Mouse (Mus musculus): ENCODE results near the gene Crb2. TPM values are rescaled to one million over a fixed set of nuclear protein-coding genes. Genes with fewer than 3 reads are reported as not detected.

The Crb2 gene
- polyA plus RNA-seq, 1 experiment from 2014 or later: 2.1 TPM

DNA sequence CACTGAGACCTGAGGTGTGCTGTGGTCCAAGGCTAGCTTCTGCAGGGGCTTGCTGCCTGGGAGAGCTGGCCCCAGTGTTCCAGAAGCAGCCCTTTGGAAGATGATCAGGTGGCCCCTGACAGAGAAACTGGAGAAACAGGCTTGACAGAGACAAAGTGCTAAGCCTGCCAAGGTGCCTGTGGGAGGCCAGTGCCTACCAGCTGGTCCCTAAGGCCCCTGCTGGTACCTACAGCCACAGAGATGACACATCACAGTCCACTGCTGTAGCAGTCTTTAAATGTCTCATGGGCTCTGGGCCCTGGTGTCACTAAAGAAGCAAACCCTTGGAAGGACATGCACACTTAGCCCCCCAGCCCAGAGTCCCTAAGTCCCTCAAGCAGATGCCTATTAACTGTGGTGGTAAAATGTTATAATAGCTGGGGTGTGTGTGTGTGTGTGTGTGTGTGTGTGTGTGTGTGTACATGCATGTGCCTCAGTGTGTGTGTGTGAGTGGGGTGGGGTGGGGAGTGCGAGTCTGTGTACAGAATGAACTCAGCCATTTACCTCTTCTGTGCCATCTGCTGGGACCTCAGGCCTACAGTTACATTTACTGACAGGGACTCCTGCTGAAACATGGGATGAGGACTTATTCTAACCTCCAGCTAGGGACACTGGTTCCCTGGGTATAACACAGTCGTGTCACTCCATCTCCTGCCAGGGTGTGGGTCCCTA is 19.7 kb upstream of the Crb2 start:
- 74% methylated on average over 2 of the region's 2 CpGs for WGBS
- Histone ChIP-seq H3K9ac (no peak overlapping the region), H3K9me3 (no peaks in the 10 kb centered on the region), H3K27me3 (replicated peaks) (0 out of 2 replicates have a peak, but pooled peaks cover 2% of the 10 kb centered on the region), H3K4me1 (replicated peaks) (peaks cover 18% of the 10 kb centered on the region; the same call in 1 of the 2 replicates), H3K36me3 (no peaks in the 10 kb centered on the region), H3K4me2 (replicated peaks) (no peak overlapping the region), H3K4me3 (replicated peaks) (no peak overlapping the region), H3K27ac (no peak overlapping the region)
- peak; percentile 39; the same call in 1 of the 2 replicates for ATAC-seq

- no peak for ATAC-seq
- 80% methylated on average over 5 of the region's 5 CpGs for WGBS
- Histone ChIP-seq H3K27ac (no peak overlapping the region), H3K9ac (no peak overlapping the region), H3K4me1 (replicated peaks) (peaks cover 18% of the 10 kb centered on the region; the same call in 1 of the 2 replicates), H3K4me2 (replicated peaks) (no peak overlapping the region), H3K36me3 (no peaks in the 10 kb centered on the region), H3K27me3 (replicated peaks) (0 out of 2 replicates have a peak, but pooled peaks cover 2% of the 10 kb centered on the region), H3K4me3 (replicated peaks) (no peak overlapping the region), H3K9me3 (no peaks in the 10 kb centered on the region)
These were observed 19.0 kb upstream of the Crb2 start for GRCm38 (mm10) chr2:37757016-37757415.

DNA sequence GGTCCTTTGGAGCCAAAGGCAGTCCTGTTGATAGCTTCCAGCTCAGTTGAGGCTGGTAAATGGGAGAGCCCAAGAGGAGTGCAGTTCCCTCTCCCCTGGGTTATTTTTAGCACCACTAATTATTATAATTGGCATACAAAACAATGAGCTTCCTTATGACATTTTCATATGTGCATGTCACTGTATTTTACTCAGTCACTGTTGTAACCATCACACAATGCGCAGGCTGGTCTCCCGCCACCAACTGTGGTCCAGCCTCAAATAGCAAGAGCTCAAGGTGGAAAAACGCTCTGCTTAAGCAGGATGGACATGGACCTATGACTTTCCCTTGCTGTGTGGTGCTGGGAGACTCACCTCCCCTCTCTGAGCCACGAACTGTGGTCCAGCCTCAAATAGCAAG is 18.3 kb upstream of the Crb2 start:
- Histone ChIP-seq H3K27ac (no peak overlapping the region), H3K9me3 (no peaks in the 10 kb centered on the region), H3K4me3 (replicated peaks) (no peak overlapping the region), H3K27me3 (replicated peaks) (0 out of 2 replicates have a peak, but pooled peaks cover 2% of the 10 kb centered on the region), H3K9ac (no peak overlapping the region), H3K36me3 (no peaks in the 10 kb centered on the region), H3K4me2 (replicated peaks) (peak overlapping the region; percentile 28), H3K4me1 (replicated peaks) (peaks cover 18% of the 10 kb centered on the region; the same call in 1 of the 2 replicates)
- peak; percentile 4; the same call in 1 of the 2 replicates for ATAC-seq
- 82% methylated on average over 4 of the region's 4 CpGs for whole genome bisulfite sequencing

DNA sequence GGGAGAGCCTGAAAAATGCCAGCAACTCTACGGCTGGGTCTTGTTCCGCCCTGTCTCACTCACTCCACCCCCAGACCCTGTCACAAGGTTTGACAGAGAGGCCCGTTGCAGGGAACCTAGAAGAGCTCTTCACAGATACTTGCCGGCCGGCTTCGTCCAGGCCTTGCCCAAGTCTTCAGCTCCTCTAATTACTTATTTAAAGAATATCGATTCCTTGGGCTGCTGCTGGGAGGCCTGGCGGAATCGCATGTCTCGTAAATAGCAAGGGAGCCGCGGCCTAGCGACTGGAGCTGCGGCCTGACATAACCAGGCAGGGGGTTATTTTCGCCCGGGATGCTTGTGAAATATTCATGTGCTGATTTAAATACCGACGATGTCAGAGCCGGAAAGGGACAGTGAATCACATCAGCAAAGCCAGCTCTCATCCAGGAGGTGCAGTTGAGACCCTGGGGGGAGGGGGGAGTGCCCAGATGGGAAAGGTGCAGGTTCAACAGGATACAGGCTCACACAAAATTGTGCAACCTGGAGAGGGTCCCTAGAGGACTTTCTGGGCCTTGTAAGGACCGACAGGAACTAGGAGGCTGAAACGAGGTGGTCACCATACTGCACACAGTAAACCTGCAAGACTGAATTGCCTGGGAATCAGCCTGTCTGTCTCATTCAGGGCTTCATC is 17.6 kb upstream of the Crb2 start:
- Histone ChIP-seq H3K4me3 (replicated peaks) (no peak overlapping the region), H3K27ac (no peak overlapping the region), H3K27me3 (replicated peaks) (0 out of 2 replicates have a peak, but pooled peaks cover 2% of the 10 kb centered on the region), H3K9me3 (no peaks in the 10 kb centered on the region), H3K9ac (no peak overlapping the region), H3K4me2 (replicated peaks) (peak overlapping the region; percentile 28), H3K4me1 (replicated peaks) (peaks cover 18% of the 10 kb centered on the region; the same call in 1 of the 2 replicates), H3K36me3 (no peaks in the 10 kb centered on the region)
- 14% methylated on average over 21 of the region's 21 CpGs for WGBS
- peak; percentile 59 for ATAC-seq

- H3K4me3 ChIP-seq (replicated peaks): no peak overlapping the region
- no peak overlapping the region for H3K27ac ChIP-seq
- no peaks in the 10 kb centered on the region for H3K9me3 ChIP-seq
- no peak overlapping the region for H3K4me2 ChIP-seq (replicated peaks)
- H3K9ac ChIP-seq: no peak overlapping the region
- 46% methylated on average over 6 of the region's 6 CpGs for WGBS
- H3K36me3 ChIP-seq: no peaks in the 10 kb centered on the region
- ATAC-seq: no peak
- 0 out of 2 replicates have a peak, but pooled peaks cover 2% of the 10 kb centered on the region for H3K27me3 ChIP-seq (replicated peaks)
- H3K4me1 ChIP-seq (replicated peaks): peaks cover 26% of the 10 kb centered on the region
These were observed 15.4 kb upstream of the Crb2 start for GRCm38 (mm10) chr2:37760633-37761032.

DNA sequence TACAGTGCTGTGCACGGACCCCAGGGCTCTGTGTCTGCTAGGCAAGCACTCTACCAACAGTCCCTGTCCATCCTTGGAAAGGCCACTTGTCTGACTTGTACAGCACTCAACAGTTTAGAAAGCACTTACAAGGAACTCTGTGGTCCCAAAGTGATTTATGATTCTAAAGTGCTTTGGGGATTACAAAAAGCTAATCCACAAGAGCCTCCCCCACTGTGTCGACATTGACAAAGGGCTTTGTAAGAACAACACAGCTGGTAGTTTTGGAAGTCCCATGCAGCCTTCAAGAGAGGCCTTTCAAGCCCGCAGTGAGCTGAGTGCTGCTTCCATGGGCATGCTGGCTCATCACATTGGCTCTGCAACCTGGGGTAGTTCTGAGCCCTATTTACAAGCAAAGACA is 12.4 kb upstream of the Crb2 start:
- no peak overlapping the region for H3K4me2 ChIP-seq (replicated peaks)
- 35% methylated on average over 3 of the region's 3 CpGs for WGBS
- H3K27me3 ChIP-seq (replicated peaks): 0 out of 2 replicates have a peak, but pooled peaks cover 2% of the 10 kb centered on the region
- peaks cover 26% of the 10 kb centered on the region for H3K4me1 ChIP-seq (replicated peaks)
- no peaks in the 10 kb centered on the region for H3K9me3 ChIP-seq
- H3K36me3 ChIP-seq: no peaks in the 10 kb centered on the region
- H3K9ac ChIP-seq: no peak overlapping the region
- H3K27ac ChIP-seq: no peak overlapping the region
- ATAC-seq: no peak
- no peak overlapping the region for H3K4me3 ChIP-seq (replicated peaks)

DNA sequence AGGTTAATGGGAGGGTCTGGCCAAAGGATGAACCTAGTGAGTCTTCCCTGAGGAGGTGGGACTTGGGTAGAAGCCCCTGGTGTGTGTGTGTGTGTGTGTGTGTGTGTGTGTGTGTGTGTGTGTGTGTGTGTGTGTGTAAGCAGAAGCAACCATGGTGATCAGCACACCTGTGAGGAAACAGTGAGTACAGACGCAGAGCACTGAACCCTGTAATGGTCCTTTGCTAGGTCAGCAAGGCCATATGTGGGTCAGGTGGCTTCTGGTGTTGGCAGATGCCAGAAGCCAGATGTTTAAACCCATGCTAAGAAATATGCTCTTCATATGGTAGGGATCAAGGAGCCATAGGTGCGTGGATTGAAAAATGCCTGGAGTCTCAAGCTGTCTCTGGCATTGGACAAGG is 11.5 kb upstream of the Crb2 start:
- H3K4me2 ChIP-seq (replicated peaks): no peak overlapping the region
- H3K9ac ChIP-seq: no peak overlapping the region
- H3K4me3 ChIP-seq (replicated peaks): no peak overlapping the region
- 0 out of 2 replicates have a peak, but pooled peaks cover 2% of the 10 kb centered on the region for H3K27me3 ChIP-seq (replicated peaks)
- no peaks in the 10 kb centered on the region for H3K9me3 ChIP-seq
- H3K27ac ChIP-seq: no peak overlapping the region
- H3K4me1 ChIP-seq (replicated peaks): peaks cover 30% of the 10 kb centered on the region
- H3K36me3 ChIP-seq: no peaks in the 10 kb centered on the region
- 96% methylated on average over 2 of the region's 2 CpGs for WGBS
- ATAC-seq: no peak

DNA sequence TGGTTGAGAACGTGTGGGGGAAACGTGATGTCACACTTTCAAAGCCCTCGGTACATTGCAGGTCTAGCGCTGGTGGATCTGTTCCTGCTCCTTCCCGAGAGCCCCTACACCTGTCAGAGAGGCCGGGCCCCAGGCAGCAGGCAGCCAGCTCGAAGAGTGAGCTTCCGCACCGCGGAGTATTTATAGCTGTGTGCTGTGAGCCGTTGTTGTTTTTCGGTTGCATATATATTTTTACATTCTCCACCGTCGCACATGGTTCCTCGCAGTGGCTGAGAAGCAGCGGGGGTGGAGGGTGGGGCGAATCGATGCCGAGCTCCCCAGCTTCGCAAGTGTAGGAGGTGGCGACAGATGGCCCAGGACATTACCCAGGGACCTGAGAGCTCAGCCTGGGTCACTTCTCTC is 11.0 kb upstream of the Crb2 start:
- no peak overlapping the region for H3K4me3 ChIP-seq (replicated peaks)
- WGBS: 31% methylated on average over 21 of the region's 21 CpGs
- no peak for ATAC-seq
- peaks cover 30% of the 10 kb centered on the region for H3K4me1 ChIP-seq (replicated peaks)
- no peak overlapping the region for H3K9ac ChIP-seq
- H3K36me3 ChIP-seq: no peaks in the 10 kb centered on the region
- H3K27me3 ChIP-seq (replicated peaks): 0 out of 2 replicates have a peak, but pooled peaks cover 2% of the 10 kb centered on the region
- H3K27ac ChIP-seq: no peak overlapping the region
- peak overlapping the region; percentile 12; the same call in 1 of the 2 replicates for H3K4me2 ChIP-seq (replicated peaks)
- no peaks in the 10 kb centered on the region for H3K9me3 ChIP-seq

DNA sequence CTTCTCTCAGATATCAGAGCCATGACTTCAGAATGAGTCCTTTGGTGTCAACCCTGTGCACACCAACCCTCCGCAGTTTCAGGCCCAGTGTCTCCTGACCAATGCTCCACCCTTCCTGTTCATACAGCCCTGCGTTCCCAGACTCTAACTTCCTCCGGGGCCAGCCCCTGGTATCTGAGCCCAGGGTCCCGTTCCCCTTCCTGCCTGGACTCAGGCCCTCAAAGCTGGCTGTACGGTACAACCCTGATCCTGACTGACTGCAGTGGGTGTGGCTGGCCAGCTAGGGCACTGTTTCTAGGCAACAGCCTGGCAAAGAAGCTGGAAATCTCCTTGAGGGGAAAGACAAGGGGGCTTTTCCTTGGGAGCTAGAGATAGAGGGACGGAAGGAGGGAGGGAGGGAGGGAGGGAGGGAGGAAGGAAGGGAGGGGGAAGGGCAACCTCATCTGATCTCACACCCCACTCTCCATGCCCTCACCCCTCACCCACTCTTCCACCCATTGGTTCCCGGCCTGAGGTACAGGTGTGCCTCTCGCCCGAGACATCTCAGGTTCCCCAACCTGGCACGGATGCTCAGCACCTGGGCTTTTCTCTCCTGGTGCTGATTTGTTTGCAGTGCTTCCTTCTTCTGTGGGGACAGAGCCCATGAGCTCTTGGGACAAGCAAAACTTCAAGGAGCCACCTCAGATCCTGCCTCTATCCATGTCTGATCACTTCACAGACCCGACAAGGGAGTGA is 9.9 kb upstream of the Crb2 start:
- no peaks in the 10 kb centered on the region for H3K27me3 ChIP-seq (replicated peaks)
- H3K36me3 ChIP-seq: no peaks in the 10 kb centered on the region
- 0 out of 2 replicates have a peak, but pooled peaks have one; percentile 9 for ATAC-seq
- no peaks in the 10 kb centered on the region for H3K9me3 ChIP-seq
- no peak overlapping the region for H3K4me2 ChIP-seq (replicated peaks)
- H3K27ac ChIP-seq: no peak overlapping the region
- WGBS: 61% methylated on average over 11 of the region's 11 CpGs
- H3K4me3 ChIP-seq (replicated peaks): no peak overlapping the region
- H3K9ac ChIP-seq: no peak overlapping the region
- H3K4me1 ChIP-seq (replicated peaks): peaks cover 30% of the 10 kb centered on the region

GRCm38 (mm10) chr2:37767080-37767547 is 8.9 kb upstream of the Crb2 start:
- no peaks in the 10 kb centered on the region for H3K36me3 ChIP-seq
- H3K27ac ChIP-seq: peak overlapping the region; percentile 56
- no peaks in the 10 kb centered on the region for H3K9me3 ChIP-seq
- ATAC-seq: no peak
- H3K4me1 ChIP-seq (replicated peaks): peaks cover 32% of the 10 kb centered on the region
- H3K27me3 ChIP-seq (replicated peaks): no peaks in the 10 kb centered on the region
- WGBS: 11% methylated on average over 9 of the region's 9 CpGs
- H3K4me2 ChIP-seq (replicated peaks): 0 out of 2 replicates have a peak overlapping the region, but pooled peaks have one; percentile 14
- H3K4me3 ChIP-seq (replicated peaks): no peak overlapping the region
- H3K9ac ChIP-seq: no peak overlapping the region

DNA sequence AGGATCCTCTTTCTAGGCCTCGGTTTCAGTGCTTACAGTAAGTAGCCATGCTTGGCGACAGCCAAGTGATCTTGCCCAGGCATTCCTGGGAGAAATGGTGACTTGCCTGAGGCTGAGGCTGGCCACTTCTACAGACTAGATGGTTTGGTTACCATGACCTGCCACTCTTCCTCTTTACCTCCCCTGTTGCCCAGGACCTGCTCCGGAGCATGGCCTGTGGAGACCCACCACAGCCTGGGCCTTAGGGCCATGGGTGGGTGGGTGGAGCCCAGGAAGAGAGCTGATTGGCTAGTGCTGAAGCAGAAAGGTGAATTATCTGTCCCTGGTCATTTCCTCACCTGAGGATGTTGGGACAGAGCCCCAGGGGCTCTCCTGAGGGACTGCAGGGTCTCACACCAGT is 8.3 kb upstream of the Crb2 start:
- H3K4me1 ChIP-seq (replicated peaks): peaks cover 32% of the 10 kb centered on the region
- H3K9me3 ChIP-seq: no peaks in the 10 kb centered on the region
- no peaks in the 10 kb centered on the region for H3K27me3 ChIP-seq (replicated peaks)
- no peak overlapping the region for H3K9ac ChIP-seq
- H3K4me3 ChIP-seq (replicated peaks): no peak overlapping the region
- no peaks in the 10 kb centered on the region for H3K36me3 ChIP-seq
- ATAC-seq: no peak
- peak overlapping the region; percentile 56 for H3K27ac ChIP-seq
- no peak overlapping the region for H3K4me2 ChIP-seq (replicated peaks)
- 66% methylated on average over 3 of the region's 3 CpGs for WGBS

DNA sequence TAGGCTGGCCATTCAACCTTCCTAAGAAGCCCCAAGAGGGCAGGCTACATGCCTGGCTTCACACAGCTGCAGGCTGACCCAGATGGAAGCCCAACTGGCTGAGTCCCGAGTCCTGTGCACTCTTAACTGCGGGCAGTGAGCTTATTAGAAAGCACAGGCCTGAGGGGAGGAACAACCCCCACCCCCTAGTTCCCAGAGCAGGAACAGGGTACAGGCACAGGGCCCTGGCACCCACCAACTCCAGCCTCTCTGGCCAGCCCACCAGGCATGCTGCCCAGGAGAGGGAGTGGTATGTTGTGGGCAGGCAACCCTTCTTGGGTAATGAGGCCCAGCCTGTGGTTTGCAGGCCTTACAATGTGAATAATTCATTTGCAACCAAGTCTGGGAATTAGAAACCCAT is 7.1 kb upstream of the Crb2 start:
- no peak overlapping the region for H3K9ac ChIP-seq

More for the DNA sequence above, 7.1 kb upstream of the Crb2 start:
- 67% methylated on average over 2 of the region's 2 CpGs for WGBS
- ATAC-seq: no peak
- Histone ChIP-seq H3K4me2 (replicated peaks) (no peak overlapping the region), H3K27me3 (replicated peaks) (no peaks in the 10 kb centered on the region), H3K4me1 (replicated peaks) (peaks cover 32% of the 10 kb centered on the region), H3K4me3 (replicated peaks) (no peak overlapping the region), H3K9me3 (no peaks in the 10 kb centered on the region), H3K27ac (0 out of 2 replicates have a peak overlapping the region, but pooled peaks have one; percentile 3), H3K36me3 (no peaks in the 10 kb centered on the region)

Data from intestine, embryonic 15.5 days (tissue).